Mouse (Mus musculus) cerebellum, adult 2 months (tissue): ENCODE data around the gene Liph.

Experiments
- CTCF ChIP-seq: fragments of 200-500 bp; IDR thresholded peaks from 2 replicates; pipeline ENCODE4 v1.5.1; 2011; ENCODE audit warnings: low read depth, mild to moderate bottlenecking, control low read depth, low read length, moderate library complexity, borderline replicate concordance; ENCODE audit not compliant: insufficient read depth
- POLR2A ChIP-seq: fragments of 200-500 bp; IDR thresholded peaks from 2 replicates; pipeline ENCODE4 v1.6.1; 2011; ENCODE audit warnings: low read length, control low read depth, borderline replicate concordance; ENCODE audit not compliant: insufficient read depth

DNA sequence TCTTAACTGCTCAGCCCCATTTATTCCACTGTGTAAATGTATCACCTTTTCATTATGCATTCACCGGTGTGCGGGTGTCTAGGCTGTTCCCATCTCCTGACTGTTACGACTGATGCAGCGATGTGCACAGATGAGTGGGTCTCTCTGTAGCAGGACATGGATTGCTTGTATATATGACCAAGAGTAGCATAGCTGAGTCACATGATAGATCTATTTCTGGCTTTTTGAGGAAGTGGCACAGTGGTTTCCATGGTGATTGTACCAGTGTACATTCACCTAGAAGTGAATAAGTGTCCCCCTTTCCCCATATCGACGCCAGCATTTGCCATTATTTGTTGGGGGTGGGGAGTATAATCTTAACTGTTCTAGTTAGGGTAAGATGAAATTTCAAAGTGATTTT, 82.1 kb downstream of the Liph start:
- TF ChIP-seq POLR2A, result no peak
- no peak for TF ChIP-seq CTCF
